Mouse (Mus musculus): ENCODE data around the gene Aggf1. TPM values are rescaled to one million over a fixed set of nuclear protein-coding genes. Genes with fewer than 3 reads are reported as not detected.

Gene Aggf1
- polyA plus RNA-seq (2017; shearing (Covaris generic)), result 7.3 TPM

DNA sequence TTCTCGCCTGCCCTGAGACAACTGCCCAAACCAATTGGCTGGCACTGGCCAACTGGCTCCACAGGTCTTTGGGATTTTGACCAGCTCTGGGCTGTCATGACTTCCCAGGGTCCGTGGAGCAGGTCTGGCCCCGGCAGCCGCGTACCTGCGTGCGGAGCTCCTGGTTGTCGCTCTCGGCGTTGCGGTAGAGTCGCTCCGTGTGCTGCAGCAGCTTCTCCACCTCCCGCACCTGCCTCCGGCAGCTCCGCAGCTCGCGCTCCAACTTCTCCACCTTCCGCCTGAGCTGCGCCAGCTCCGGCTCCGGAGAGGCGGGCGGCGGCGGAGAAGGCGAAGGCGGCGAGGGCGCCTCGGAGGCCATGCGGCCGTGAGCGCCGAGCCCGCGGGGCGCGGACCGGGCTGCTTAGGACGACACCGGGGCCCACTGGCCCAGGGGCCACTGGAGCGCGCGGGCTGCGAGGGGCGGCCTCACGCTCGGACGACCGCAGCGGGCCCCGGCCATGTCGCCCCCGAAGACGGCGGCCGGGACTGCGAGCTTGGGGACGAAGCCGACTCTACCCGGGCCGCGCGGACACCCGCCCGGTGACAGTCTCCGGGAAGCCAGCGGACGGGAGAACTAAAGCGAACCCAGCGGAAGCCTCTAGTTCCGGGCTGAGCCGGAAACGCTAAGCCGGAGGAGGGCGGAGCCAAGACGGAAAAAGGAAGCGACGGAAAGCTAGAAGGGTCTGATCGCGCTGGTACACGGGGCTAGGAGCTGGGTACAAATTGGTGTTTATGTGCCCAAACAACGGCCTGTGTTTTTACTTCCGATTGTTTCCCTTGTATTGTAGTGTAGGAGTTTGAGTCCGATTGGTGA, at the start of gene Aggf1:
Gene Aggf1 (minus strand): TSS at position 652 of the 853 bp plus-strand sequence.

GRCm38 (mm10) chr13:95323400-95323799, 51.8 kb downstream of the Aggf1 start, which contains the start of gene Zbed3:
TSS of gene Zbed3 (plus strand) at chr13:95323612.

Other genes starting within 250 kb of the Aggf1 start
- gene Pde8b, start 125.0 kb downstream of the Aggf1 start, polyA plus RNA-seq (2017; shearing (Covaris generic)), result 0.88 TPM
- gene Zbed3, start 51.7 kb downstream of the Aggf1 start, polyA plus RNA-seq (2017; shearing (Covaris generic)), result 2.1 TPM
- not detected for gene Crhbp, start 69.6 kb upstream of the Aggf1 start, polyA plus RNA-seq (2017; shearing (Covaris generic))
- not detected for gene S100z, start 103.4 kb upstream of the Aggf1 start, polyA plus RNA-seq (2017; shearing (Covaris generic))
- gene F2rl1, start 149.9 kb upstream of the Aggf1 start, polyA plus RNA-seq (2017; shearing (Covaris generic)), result 23.2 TPM
- 61.3 TPM for gene F2r, start 243.1 kb upstream of the Aggf1 start, polyA plus RNA-seq (2017; shearing (Covaris generic))